Mouse (Mus musculus): ENCODE measurements around the gene Cd276.
"Not testable (repeated sequence)": the region's sequence is repeated elsewhere in the genome, so short reads cannot be mapped to it uniquely, and the experiment has no call there.

Gene Cd276

GRCm38 (mm10) chr9:58554908-58555684 lies at the start of gene Cd276:
Gene Cd276 (minus strand): TSS chr9:58555437.
- DNase-seq (ENCODE audit: low read depth): no peak

GRCm38 (mm10) chr9:58595313-58595712 lies 40.1 kb upstream of the Cd276 start:
- DNase-seq (ENCODE audit: low read depth): no peak

- no peak for DNase-seq (ENCODE audit: low read depth)
Observed at GRCm38 (mm10) chr9:58588657-58589056, 33.4 kb upstream of the Cd276 start.

- no peak for DNase-seq (ENCODE audit: low read depth)
Observed at GRCm38 (mm10) chr9:58584323-58584722, 29.1 kb upstream of the Cd276 start.

GRCm38 (mm10) chr9:58583267-58583641 lies 28.0 kb upstream of the Cd276 start:
- DNase-seq (ENCODE audit: low read depth): no peak

GRCm38 (mm10) chr9:58582581-58583266 lies 27.5 kb upstream of the Cd276 start:
- DNase-seq (ENCODE audit: low read depth): no peak

- DNase-seq (ENCODE audit: low read depth): peak; percentile 94
Observed at GRCm38 (mm10) chr9:58581958-58582540, 26.8 kb upstream of the Cd276 start, which contains the start of gene Nptn. Gene Nptn (plus strand): TSS chr9:58582240.

- DNase-seq (ENCODE audit: low read depth): no peak
Observed at GRCm38 (mm10) chr9:58581283-58581930, 26.2 kb upstream of the Cd276 start.

- DNase-seq (ENCODE audit: low read depth): peak; percentile 39
Observed at GRCm38 (mm10) chr9:58580453-58581195, 25.4 kb upstream of the Cd276 start.

- peak; percentile 81 for DNase-seq (ENCODE audit: low read depth)
Observed at GRCm38 (mm10) chr9:58578669-58579068, 23.4 kb upstream of the Cd276 start.

- DNase-seq (ENCODE audit: low read depth): no peak
Observed at GRCm38 (mm10) chr9:58571001-58571400, 15.8 kb upstream of the Cd276 start.

- DNase-seq (ENCODE audit: low read depth): no peak
Observed at GRCm38 (mm10) chr9:58567682-58568081, 12.4 kb upstream of the Cd276 start.

GRCm38 (mm10) chr9:58565945-58566344 lies 10.7 kb upstream of the Cd276 start:
- not testable (repeated sequence) for DNase-seq (ENCODE audit: low read depth)

- DNase-seq (ENCODE audit: low read depth): no peak
Observed at GRCm38 (mm10) chr9:58560211-58560610, 5.0 kb upstream of the Cd276 start.

GRCm38 (mm10) chr9:58557457-58558455 lies 2.5 kb upstream of the Cd276 start:
- no peak for DNase-seq (ENCODE audit: low read depth)

- DNase-seq (ENCODE audit: low read depth): no peak
Observed at GRCm38 (mm10) chr9:58556627-58557026, 1.4 kb upstream of the Cd276 start.

GRCm38 (mm10) chr9:58555685-58556414 lies 613 bp upstream of the Cd276 start:
- DNase-seq (ENCODE audit: low read depth): no peak

- DNase-seq (ENCODE audit: low read depth): no peak
Observed at GRCm38 (mm10) chr9:58554056-58554907, 955 bp downstream of the Cd276 start.

- no peak for DNase-seq (ENCODE audit: low read depth)
Observed at GRCm38 (mm10) chr9:58552083-58552482, 3.2 kb downstream of the Cd276 start.
